Mouse (Mus musculus) myocyte (in vitro differentiated cells): ENCODE measurements around the gene Usp31. TPM values are rescaled to one million over a fixed set of nuclear protein-coding genes. Genes with fewer than 3 reads are reported as not detected.

Source experiments
- H3K27me3 ChIP-seq: one replicate; pipeline ENCODE4 v1.6.1; 2011; ENCODE audit not compliant: control insufficient read depth, insufficient read depth, insufficient read length
- H3K36me3 ChIP-seq: one replicate; pipeline ENCODE4 v1.6.1; 2011; ENCODE audit not compliant: control insufficient read depth, insufficient read depth
- H3K4me2 ChIP-seq: one replicate; pipeline ENCODE4 v1.6.1; 2011; ENCODE audit warnings: low read depth, control low read depth
- H3K4me3 ChIP-seq: one replicate; pipeline ENCODE4 v1.5.1; 2011; ENCODE audit warnings: mild to moderate bottlenecking, control low read depth, moderate library complexity
- H3K79me2 ChIP-seq: one replicate; pipeline ENCODE4 v1.6.1; 2011; ENCODE audit not compliant: control insufficient read depth, insufficient read depth
- H3ac ChIP-seq: one replicate; pipeline ENCODE4 v1.6.1; 2011; ENCODE audit not compliant: control insufficient read depth, insufficient read length
- CEBPB ChIP-seq: IDR thresholded peaks from 2 replicates; pipeline ENCODE4 v1.6.1; 2011; ENCODE audit warnings: mild to moderate bottlenecking, moderate library complexity; ENCODE audit not compliant: poor library complexity, insufficient read depth, severe bottlenecking
- E2F4 ChIP-seq: IDR thresholded peaks from one replicate; pipeline ENCODE4 v1.6.1; 2011; ENCODE audit warnings: mild to moderate bottlenecking, control low read depth, moderate library complexity; ENCODE audit not compliant: insufficient read depth
- MAX ChIP-seq: IDR thresholded peaks from one replicate; pipeline ENCODE4 v1.6.1; 2011; ENCODE audit warnings: low read depth, mild to moderate bottlenecking, control low read depth
- MYOD1 ChIP-seq, 3 experiments: IDR thresholded peaks; one replicate each; pipeline ENCODE4 v1.6.1; 2011; ENCODE audit warnings: control low read depth in 2 of 3, low read depth in 2 of 3, mild to moderate bottlenecking in 2 of 3, moderate library complexity in 1 of 3; ENCODE audit not compliant: insufficient read length in 2 of 3, control insufficient read depth in 1 of 3
- MYOG ChIP-seq, 3 experiments: IDR thresholded peaks; one replicate each; pipeline ENCODE4 v1.6.1; 2011; ENCODE audit warnings: control low read depth in 2 of 3, low read depth in 2 of 3, mild to moderate bottlenecking in 2 of 3; ENCODE audit not compliant: insufficient read length in 2 of 3, control insufficient read depth in 1 of 3, insufficient read depth in 1 of 3
- POLR2A ChIP-seq: IDR thresholded peaks from one replicate; pipeline ENCODE4 v1.6.1; 2011; ENCODE audit warnings: low read depth, mild to moderate bottlenecking, control low read depth, moderate library complexity; ENCODE audit not compliant: insufficient read length
- POLR2AphosphoS2 ChIP-seq: IDR thresholded peaks from one replicate; pipeline ENCODE4 v1.6.1; 2011; ENCODE audit warnings: low read depth, control low read depth; ENCODE audit not compliant: insufficient read length
- REST ChIP-seq: IDR thresholded peaks from one replicate; pipeline ENCODE4 v1.6.1; 2011; ENCODE audit warnings: mild to moderate bottlenecking, control low read depth, moderate library complexity; ENCODE audit not compliant: insufficient read depth, insufficient read length
- SRF ChIP-seq: IDR thresholded peaks from one replicate; pipeline ENCODE4 v1.6.1; 2011; ENCODE audit warnings: low read depth; ENCODE audit not compliant: control insufficient read depth, insufficient read length
- TCF12 ChIP-seq: IDR thresholded peaks from one replicate; pipeline ENCODE4 v1.6.1; 2011; ENCODE audit warnings: mild to moderate bottlenecking, control low read depth; ENCODE audit not compliant: poor library complexity, insufficient read depth, severe bottlenecking
- TCF3 ChIP-seq: IDR thresholded peaks from one replicate; pipeline ENCODE4 v1.6.1; 2011; ENCODE audit warnings: low read depth, control low read depth; ENCODE audit not compliant: insufficient read length
- USF1 ChIP-seq: IDR thresholded peaks from one replicate; pipeline ENCODE4 v1.6.1; 2011; ENCODE audit warnings: low read depth, mild to moderate bottlenecking, control low read depth, moderate library complexity
- polyA plus RNA-seq: library from polyadenylated mRNA; unstranded; fragments of >200 nt; fragmentation: generic; extraction: Trizol; gene quantifications from one replicate; pipeline ENCODE4 v1.2.1, GENCODE M21; 2012; ENCODE audit warnings: missing spikeins

Usp31 gene
- polyA plus RNA-seq, 1 experiment, result 3.6 TPM

DNA sequence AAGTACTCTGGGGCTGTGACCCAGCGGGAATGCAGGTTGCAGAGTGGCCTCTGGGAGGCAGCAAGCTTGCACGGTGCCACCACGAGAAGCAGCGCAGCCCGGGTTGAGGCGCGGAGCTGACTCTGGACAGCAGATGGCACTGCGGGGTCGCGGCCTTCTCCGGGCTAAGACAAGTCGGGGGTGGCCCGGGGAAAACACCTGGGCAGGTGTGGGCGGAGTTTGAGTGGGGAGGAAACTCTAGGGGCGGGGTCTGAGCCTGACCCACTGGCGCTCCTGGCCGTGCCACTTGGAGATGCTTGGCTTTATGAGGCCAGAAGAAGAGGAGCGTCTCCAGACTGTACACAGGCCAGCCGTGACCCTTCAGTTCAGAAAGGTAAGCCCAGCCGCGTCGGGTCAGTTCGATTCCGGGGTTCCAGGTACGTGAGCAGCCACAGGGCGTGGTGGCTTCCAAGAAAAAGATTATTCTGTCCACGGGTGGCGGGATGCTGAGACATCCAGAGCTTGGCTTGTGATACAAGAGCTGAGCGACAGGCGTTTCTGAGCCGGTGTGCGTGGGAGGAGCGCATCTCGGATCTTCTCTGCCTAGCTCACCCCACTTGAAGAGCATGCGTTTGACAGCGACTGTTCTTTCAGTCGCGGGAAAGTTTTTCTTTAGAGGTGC lies 27.2 kb upstream of the Usp31 start, which contains the start of gene Scnn1g:
Scnn1g (plus strand) TSS at position 309 of the 661 bp plus-strand sequence.
- peak in 1 of 3 experiments; percentile 13 for TF ChIP-seq MYOD1 (IDR thresholded peaks at IDR 0.05; ENCODE audit: control insufficient read depth in 1 of 3, insufficient read length in 2 of 3, low read depth in 2 of 3)
- no peak for TF ChIP-seq TCF12
- Histone ChIP-seq H3K79me2 (no peaks in the 10 kb centered on the region), H3ac (no peak within 1 kb of the TSS), H3K36me3 (no peaks in the 10 kb centered on the region), H3K27me3 (peaks cover 31% of the 10 kb centered on the region), H3K4me2 (peak within 1 kb of the TSS; percentile 52), H3K4me3 (no peak within 1 kb of the TSS)

DNA sequence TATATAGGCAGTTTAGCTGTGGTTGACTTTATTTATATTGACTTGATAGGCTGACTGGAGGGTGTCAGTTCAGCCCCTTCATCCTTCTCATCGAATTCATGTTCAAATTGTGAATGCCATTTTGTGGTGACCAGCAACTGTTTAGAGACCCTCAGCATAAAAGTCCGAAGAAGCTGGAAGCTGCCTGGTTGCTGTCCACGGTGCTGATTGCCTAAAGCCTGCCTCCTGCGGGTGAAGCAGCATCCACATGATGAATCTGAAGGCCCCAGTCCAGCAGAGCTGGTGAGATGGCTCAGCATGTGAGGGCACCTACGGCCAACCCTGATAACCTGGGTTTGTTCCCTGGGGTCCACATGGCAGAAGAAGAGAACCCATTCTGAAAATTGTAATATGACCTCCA lies 23.2 kb upstream of the Usp31 start:
- H3K36me3 ChIP-seq, result no peaks in the 10 kb centered on the region
- H3K79me2 ChIP-seq, result no peaks in the 10 kb centered on the region
- H3K27me3 ChIP-seq, result peaks cover 14% of the 10 kb centered on the region
- H3K4me3 ChIP-seq, result no peak overlapping the region
- TF ChIP-seq POLR2A, result no peak
- TF ChIP-seq REST, result peak; percentile 94
- no peak overlapping the region for H3ac ChIP-seq
- H3K4me2 ChIP-seq, result no peak overlapping the region

DNA sequence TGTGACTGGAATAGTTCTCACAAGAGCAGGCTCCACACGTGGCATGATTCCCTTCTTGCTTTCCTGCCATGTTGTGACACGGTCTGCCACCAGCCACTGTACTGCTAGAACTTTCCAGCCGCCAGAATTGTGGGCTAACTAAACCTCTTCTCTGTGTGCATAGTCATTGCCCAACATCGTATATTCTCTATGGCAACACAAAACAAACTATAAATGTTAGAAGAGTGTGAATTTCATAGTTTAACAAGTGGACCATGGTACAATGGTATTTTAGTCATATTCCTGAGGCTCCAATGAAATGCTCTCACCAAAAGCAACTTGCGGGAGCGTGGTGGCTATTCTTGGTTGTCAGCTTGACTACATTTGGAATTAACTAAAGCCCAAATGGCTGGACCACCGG lies 10.0 kb upstream of the Usp31 start:
- Histone ChIP-seq H3K4me2 (no peak overlapping the region), H3K27me3 (peaks cover 5% of the 10 kb centered on the region)
- TF ChIP-seq MAX (no peak), POLR2A (no peak), MYOG (IDR thresholded peaks at IDR 0.05; ENCODE audit: control insufficient read depth in 1 of 3, insufficient read depth in 1 of 3, insufficient read length in 2 of 3, low read depth in 2 of 3) (no peak)

DNA sequence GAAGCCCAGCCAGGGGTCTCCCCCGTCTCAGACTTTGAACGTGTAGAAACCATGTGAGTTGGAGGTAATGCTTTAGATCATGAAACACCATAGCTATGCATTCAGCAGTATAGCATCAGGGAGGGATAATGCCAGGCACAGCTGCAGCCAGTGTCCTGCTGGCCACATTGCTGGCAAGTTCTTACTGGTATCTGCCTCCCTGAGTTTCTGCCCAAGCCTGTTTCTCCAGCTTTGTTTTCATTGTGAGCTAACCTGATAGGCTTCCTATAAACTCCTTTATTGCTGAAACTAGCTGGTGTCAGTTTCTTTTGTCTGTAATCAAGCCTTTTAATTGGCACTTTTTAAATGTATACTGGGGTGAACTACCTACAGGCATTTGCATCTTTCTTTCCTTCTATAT lies 4.1 kb upstream of the Usp31 start:
- Histone ChIP-seq H3ac (no peak overlapping the region), H3K79me2 (peaks cover 3% of the 10 kb centered on the region), H3K4me2 (no peak overlapping the region), H3K36me3 (no peaks in the 10 kb centered on the region), H3K27me3 (peaks cover 9% of the 10 kb centered on the region), H3K4me3 (no peak overlapping the region)
- TF ChIP-seq CEBPB (no peak), MAX (no peak), MYOG (IDR thresholded peaks at IDR 0.05; ENCODE audit: control insufficient read depth in 1 of 3, insufficient read depth in 1 of 3, insufficient read length in 2 of 3, low read depth in 2 of 3) (no peak), POLR2A (no peak), E2F4 (no peak), TCF12 (no peak), USF1 (no peak), REST (no peak), POLR2AphosphoS2 (no peak), TCF3 (no peak), MYOD1 (IDR thresholded peaks at IDR 0.05; ENCODE audit: control insufficient read depth in 1 of 3, insufficient read length in 2 of 3, low read depth in 2 of 3) (no peak), SRF (no peak)

More for the DNA sequence above, 10.0 kb upstream of the Usp31 start:
- Histone ChIP-seq H3ac (no peak overlapping the region), H3K36me3 (no peaks in the 10 kb centered on the region), H3K79me2 (no peaks in the 10 kb centered on the region), H3K4me3 (no peak overlapping the region)

DNA sequence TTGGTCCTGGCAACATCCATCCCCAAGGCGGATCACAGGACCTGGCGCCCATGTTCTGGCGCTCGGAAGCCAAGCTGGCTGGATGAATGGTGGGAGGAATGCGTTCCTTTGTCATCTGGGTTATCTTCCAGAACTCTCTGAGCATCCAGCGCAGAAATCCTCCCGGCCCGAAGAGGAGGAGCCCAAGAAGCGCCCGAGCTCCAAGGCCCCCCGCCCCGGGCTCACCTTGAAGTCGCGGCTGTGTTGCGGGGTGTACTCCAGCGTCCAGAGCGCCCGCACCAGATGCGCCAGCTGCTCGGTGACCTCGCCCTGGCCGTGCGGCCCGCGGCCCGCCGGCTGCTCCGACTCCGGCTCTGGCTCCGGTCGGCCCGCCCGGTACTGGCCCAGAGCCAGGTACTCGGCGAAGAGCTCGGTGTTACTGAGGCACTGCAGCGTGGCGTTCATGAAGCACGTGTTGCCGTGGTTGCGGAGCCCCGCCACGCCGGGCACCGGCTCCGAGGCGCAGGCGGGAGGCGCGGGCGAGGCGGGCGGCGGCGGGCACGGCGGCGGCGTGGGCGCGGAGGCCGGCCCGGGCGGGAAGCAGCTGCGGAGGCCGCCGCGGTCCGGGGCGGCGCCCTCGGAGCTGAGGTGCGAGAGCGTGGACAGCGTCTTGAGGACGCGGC lies 511 bp downstream of the Usp31 start:
- peaks cover 4% of the 10 kb centered on the region for H3K27me3 ChIP-seq
- H3ac ChIP-seq, result peak overlapping the region; percentile 91
- peaks cover 50% of the 10 kb centered on the region for H3K79me2 ChIP-seq

More for the DNA sequence above, 511 bp downstream of the Usp31 start:
- peak overlapping the region; percentile 28 for H3K4me3 ChIP-seq
- H3K36me3 ChIP-seq, result no peaks in the 10 kb centered on the region
- TF ChIP-seq TCF12 (no peak), SRF (no peak), MYOG (IDR thresholded peaks at IDR 0.05; ENCODE audit: control insufficient read depth in 1 of 3, insufficient read depth in 1 of 3, insufficient read length in 2 of 3, low read depth in 2 of 3) (peak in 2 of 3 experiments; percentile 19 to 47), MYOD1 (IDR thresholded peaks at IDR 0.05; ENCODE audit: control insufficient read depth in 1 of 3, insufficient read length in 2 of 3, low read depth in 2 of 3) (peak in 1 of 3 experiments; percentile 52), MAX (no peak), USF1 (no peak), POLR2AphosphoS2 (no peak)
- peak overlapping the region; percentile 76 for H3K4me2 ChIP-seq
